Mouse (Mus musculus) T-helper 1 cell (primary cell): ENCODE measurements around the gene Heph.
"Not testable (repeated sequence)": the region's sequence is repeated elsewhere in the genome, so short reads cannot be mapped to it uniquely, and the experiment has no call there.

Source experiments
- in situ Hi-C: fragments of 300-600 bp; cut with MboI, MseI; formaldehyde crosslinking; loops from one replicate; pipeline ENCODE4 v1.15.1; 2025; ENCODE audit warnings: high pct_unique_total_duplicates

Gene Heph

DNA sequence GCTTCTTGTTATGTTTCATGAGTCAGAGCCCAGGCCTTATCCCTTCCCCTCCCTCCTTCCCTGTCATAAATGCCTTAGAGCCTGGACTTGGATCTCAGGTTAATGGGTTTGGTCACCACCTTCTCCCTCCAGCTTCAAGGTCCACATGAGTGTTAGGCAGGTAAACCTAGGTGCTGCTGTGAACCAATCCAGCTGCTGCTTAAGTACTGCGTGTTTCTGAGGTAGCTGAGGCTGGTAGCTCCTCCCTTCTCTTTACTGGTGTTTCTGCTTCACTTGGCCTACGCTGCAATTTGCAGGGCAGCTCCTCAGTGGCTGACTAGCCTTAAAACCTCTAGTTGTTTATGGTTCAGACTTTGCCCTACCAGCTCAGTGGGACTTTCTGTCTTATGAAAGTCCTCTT lies at the start of gene Heph:
Gene Heph, plus strand, starts transcription at position 211 of the 400 bp plus-strand sequence.
- in situ Hi-C loops = no loop called here

DNA sequence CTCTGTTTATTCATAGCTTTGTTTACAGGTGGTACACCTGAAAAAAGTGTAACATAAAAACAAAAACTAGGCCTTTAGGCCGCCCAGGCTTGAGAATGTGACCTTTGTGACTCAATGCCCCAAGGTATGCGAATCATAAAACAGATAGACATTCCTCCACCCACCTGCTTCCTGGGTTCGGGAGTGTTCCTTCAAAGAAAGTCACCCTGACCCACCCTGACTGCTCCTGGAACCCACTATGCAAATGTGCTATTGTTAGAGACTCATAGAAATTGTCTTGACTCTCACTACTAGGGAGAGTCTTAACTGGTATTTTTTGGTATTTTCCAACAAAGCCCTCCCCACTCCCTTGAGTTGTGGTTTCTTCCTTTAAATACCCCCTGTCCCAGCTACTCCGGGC lies 39.8 kb upstream of the Heph start:
- in situ Hi-C loops = not testable (repeated sequence)

DNA sequence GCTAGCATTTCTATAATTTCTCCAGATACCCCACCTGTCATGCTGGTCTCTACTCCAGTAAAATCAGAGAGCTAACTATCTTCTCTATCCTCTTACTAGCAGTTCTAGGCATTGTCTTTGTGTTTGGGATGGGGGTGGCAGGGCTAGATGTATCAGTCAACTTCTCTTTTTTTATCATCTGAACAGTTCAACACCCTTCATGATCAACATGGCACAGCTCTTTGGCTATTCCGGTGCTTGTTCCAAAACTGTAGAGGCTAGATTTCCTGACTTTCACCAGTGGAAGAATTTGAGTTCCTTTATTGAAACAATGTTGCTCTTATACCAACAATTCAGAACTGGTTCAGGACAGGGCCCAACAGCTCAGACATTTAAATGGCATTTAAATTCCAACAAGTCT lies 38.2 kb upstream of the Heph start:
- in situ Hi-C loops = no loop called here

DNA sequence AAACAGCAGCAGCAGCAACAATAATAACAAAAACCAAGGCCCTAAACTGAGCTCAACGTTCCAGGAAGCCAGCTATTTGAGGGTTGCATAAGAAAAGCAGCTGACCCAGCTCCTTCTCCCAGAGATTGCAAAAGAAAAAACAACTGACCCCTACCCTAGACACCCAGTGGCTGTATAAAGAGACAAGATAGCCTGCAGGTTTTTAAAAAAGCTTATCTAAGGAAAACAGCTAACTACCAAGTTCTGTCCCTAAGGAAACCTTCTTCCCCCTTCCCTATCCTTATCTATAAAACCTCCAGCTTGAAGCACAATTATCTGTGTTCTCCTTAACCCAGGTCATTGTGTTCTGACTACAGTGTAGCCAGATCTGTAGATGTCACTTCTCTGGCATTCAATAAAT lies 37.4 kb upstream of the Heph start:
- in situ Hi-C loops = no loop called here

DNA sequence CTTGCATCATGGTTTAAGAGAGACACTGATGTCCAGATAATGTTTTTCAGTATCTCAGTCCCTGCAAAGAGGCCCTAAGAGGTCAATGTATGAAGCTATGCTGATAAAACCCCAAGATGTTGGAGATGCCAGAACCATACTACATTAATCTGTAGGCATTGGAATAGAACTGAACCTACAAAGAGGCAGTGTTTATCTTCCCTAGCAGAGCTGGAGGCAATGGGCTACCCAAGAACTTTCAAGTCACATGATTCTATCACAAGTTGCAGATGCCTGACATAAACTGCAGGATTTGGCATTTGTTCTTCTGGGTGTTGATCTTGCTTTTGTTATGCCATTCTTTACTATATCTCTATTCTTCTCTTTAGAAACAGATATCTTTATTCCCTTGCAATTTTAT lies 35.8 kb upstream of the Heph start:
- in situ Hi-C loops = no loop called here

DNA sequence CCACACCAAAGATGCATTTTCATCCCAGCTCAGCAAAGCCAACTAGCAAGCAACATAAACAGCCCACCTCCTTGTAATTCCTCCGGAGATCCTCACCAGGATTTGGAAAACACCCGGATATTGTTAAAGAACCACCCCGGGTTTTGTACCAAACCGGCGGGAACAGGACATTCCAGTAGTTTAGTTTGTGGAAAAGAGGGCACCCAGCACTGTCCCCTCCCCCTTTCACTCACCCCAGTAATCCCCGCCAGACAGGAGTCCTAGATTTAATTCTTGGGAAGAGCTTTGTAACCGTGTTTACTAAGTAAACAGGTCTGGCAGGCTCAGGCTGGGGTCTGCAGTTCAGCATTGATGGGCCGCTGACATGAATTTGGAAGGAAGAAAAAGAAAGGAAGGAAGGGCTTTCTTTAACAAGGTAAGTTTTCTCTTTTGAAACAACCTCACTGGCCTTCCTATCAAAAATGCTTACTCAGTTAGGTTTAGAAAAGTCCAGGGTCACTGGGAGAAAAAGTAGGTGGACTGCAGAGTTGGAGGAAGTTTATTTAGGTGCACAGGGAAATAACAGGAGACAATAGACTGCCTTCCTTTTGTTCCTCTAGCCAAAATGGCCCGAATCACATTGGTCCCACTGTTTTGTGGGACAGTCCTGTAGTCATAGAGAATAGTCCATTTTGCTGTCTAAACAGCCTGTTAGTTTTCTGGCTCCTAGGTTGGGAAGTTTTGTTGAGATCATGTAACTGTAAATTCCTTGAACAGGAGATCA lies 1.2 kb downstream of the Heph start, which contains the start of gene Hsf3:
Gene Hsf3, minus strand, starts transcription at position 94 of the 763 bp plus-strand sequence.
- in situ Hi-C loops = no loop called here

DNA sequence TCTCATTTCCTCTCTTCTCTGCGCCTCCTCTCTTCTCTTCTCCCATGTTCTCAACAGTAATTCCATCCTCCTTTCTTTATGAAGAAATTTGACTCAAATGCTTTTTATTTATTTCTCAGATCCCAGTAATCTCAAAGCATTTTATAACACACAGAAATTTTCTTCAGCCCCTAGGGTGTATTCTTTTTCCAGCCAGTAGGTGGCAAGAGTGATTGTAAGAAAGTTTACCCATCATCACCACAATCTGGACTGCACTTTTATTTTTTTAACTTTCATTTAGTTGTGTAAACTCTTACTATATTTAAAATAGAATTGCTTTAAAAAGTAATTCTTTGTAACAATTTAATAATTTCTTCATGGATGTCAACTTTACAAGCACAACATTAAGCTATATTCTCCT lies 46.4 kb downstream of the Heph start:
- in situ Hi-C loops = no loop called here
